Mouse (Mus musculus): Measurements from ENCODE around the gene Ptges3l.
"Not testable (repeated sequence)": the region's sequence is repeated elsewhere in the genome, so short reads cannot be mapped to it uniquely, and the experiment has no call there.

The Ptges3l gene

DNA sequence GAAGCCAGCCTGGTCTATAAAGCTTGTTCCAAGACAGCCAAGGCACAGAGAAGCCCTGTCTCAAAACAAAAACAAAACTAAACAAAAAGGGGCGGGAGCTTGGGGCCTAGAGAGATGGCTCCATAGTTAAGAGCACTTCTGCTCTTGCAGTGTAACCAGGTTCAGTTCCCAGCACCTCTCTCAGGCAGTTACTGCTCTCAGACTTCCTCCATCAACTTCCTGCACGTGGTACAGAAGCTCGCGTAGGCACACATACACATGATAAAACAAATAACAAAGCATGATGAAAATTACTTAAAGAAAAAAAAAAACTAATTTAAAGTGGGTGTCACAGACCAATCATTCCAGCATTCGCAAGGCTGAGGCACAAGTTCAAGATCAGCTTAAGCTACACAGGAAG is 5.0 kb downstream of the Ptges3l start:
- no peak for DNase-seq (ENCODE audit: low read depth, low spot score)

DNA sequence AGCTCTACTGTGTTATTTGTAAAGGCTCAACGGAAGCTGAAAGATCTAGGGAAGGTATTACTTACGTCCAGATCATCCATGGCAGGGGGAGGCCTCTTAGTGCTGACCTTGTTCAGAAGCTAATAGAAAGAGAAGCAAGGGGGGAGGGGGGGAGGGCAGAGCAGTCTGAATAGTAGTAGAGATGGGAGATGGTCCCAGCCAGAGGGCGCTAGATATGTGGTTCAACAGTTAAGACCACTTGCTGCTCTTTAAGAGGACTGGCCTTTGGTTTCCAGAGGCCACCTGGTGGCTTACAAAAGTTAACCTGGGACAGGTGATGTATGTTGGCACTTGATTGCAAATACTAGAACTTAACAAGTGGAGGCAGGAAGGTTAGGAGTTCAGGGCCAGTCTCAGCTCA is 5.5 kb downstream of the Ptges3l start:
- DNase-seq (ENCODE audit: low read depth, low spot score), result no peak

DNA sequence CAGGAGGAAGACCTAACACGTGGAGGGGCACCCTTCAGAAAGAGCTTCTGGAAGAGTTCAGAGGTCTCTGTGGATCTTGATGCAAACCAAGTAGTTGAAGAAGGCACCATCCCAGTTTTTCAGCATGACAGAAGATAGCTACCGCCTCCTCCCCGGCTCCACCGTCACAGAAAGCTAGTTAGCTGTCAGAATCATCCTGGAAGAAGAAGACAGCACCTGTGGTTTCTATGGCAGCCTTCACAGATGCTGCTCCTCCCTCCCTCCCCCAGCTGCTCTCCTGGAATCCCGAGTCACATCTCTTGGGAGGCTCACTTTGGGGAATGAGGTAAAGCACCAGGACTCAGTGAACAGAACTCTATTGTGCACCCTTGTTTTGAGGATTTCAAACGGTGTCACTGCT is 6.1 kb downstream of the Ptges3l start:
- no peak for DNase-seq (ENCODE audit: low read depth, low spot score)

DNA sequence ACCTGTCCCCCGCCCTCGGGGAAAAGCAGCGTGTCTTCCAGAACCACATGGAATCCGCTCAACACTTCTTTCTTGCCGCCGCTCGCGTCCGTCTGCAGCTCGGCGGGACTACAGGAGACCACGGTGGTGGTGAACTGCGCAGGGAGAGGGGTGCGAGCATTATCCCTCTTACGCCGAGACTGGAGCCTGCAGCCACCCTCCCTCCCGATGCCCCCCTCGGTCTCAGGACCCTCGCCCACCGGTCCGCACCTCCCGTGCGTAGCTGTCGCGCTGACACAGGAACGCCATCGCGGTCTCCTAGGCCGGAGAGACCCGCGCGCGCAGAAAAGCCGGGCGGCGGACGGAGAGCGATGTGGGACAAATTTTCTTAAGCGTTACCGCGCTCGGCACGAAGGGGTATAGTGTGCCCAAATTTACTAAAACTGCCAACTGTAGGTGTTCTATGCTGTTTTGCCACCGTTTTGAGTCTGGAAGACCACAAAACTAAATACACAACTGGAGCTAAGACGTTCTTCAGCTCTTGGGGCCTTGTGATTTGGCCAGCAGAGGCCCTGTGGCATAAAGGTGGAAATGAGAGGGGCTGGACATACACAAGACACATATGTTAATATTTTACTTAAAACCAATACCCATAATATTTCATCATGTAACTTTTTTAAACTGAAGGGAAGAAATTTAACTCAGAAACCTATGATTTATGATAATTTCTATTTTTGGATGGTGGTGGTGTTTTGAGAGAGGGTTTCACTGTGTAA is 7.9 kb downstream of the Ptges3l start, which contains the start of gene Aarsd1:
Gene Aarsd1 (minus strand): TSS at position 515 of the 755 bp plus-strand sequence.
- peak; percentile 74 for DNase-seq (ENCODE audit: low read depth, low spot score)

DNA sequence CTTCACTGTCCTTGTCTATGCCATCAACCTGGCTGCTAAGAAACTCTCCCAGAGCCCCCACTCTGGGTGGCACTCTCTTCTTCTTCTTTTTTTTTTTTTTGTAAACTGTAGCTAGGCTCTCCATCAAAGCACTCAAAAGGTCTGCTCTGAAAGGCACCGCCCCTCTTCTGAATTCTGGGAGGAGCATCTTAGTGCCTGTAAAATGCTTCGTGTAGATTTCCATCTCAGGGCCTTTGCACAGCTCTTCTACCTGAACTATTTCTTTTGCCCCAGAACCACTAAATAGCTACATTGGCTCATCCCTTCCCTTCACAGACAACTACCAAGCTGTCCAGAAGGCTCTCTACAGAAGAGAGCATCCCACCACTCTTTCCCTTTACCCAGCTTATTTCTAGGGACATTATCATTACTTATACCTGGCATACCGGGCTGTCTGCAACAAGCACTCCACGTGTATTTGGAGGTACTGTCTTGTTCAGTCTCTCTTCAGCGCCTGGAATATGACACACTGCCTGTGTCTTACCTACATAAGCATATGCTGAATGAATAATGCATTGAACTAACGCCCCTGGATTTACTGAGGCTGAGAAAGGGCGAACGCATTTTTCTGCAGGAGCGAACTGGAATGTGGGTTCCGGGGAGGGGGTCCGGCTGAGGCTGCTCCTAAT is 8.6 kb downstream of the Ptges3l start:
- DNase-seq (ENCODE audit: low read depth, low spot score), result no peak

DNA sequence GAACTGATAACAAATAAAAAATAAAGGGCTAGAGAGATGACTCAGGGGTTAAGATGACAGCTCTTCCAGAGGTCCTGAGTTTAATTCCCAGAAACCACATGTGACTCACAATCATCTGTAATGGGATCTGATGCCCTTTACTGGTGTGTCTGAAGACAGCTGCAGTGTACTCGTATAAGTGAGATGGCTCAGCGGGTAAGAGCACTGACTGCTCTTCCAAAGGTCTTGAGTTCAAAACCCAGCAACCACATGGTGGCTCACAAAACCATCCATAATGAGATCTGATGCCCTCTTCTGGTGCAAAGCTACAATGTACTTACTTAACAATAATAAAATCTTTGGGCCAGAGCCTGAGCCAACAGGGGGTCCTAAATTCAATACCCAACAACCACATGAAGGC is 9.8 kb downstream of the Ptges3l start:
- no peak for DNase-seq (ENCODE audit: low read depth, low spot score)

DNA sequence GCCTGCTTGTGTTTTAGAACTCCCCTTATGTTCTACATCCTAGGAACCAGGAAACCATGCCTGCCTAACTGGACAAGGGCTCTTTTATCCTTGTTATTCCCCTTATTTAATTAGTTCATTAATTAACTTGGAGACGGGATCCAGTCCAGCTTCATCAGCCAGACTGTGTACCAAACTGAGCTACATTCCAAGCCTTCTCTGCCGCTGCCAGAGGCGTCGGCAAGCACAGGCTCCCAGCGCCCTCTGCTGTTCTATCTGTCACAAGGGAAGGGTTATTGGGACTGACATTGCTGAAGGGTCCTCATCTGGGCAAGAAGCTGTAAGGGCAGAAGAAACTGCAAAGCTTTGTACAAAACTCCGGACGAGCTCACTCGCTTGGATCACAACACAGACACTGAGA is 30.0 kb downstream of the Ptges3l start:
- DNase-seq (ENCODE audit: low read depth, low spot score), result peak; percentile 54

DNA sequence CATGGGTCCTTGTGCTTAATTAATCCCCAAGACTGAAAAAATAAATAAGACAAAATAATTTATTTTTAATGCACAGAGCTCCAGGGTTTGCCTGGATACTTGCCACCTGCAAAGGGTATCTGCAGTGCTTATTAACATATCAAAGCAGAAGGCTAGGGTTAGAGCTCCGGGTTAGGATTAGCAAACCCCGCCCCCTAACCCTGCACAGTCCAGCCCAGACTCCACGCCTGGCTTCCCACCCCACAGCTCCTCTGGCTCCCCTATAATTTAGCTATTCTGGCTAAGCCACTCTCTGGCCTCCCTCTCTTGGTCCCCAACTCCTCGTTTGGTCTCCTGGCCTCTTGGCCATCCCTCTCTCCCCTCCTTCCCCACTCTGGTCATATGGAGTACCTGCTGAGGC is 43.3 kb downstream of the Ptges3l start:
- no peak for DNase-seq (ENCODE audit: low read depth, low spot score)

DNA sequence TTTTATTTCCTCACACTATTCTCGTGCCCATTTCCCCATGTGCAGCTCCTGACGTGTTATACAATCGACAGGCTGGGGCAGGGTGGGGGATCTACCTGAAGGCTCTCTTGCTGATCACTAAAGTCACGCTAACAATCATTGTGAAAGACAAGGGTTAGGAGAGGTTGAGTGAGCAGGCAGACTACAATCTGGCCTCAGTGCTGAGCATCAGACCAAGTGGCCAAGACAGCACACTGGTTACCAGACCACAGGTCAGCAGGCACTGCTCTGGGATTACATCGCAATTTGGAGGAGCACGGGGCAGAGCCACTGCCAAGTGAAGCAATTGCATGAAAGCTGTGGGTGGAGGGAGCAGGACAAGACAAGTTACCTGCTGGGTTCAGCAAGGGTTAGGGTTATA is 46.2 kb downstream of the Ptges3l start:
- no peak for DNase-seq (ENCODE audit: low read depth, low spot score)

DNA sequence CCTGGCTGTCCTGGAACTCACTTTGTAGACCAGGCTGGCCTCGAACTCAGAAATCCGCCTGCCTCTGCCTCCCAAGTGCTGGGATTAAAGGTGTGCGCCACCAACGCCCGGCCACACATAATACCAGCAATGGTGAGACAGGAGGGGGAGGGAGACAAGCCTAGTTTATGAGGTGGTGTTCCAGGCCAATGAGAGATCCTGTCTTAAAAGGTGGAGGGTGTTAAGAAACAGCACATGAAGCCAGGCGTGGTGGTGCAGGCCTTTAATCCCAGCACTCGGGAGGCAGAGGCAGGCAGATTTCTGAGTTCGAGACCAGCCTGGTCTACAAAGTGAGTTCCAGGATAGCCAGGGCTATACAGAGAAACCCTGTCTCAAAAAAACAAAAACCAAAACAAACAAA is 46.9 kb downstream of the Ptges3l start:
- not testable (repeated sequence) for DNase-seq (ENCODE audit: low read depth, low spot score)

DNA sequence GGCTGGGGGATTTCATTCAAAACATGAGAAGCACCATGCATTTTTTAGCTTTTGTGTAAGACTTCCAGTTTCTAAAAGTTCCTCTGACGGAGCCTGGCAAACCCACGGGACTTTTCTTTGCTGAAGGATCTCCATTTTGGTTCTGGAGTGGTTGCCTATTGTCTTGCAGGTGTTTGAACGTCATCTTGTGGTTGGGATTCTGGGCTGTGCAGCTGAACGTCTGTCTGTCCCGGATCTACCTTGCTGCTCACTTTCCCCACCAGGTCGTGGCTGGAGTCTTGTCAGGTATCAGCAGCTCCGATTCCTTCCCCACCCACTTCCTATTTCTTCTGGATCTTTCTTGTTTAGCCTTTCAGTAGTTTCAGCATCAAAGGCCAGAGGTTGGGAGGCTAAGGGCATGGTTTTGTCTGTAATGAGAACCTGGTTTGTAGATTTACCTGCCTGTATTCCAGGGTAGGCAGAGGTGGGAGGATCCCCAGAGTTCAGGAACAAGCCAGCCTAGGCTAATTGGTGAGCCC is 50.7 kb downstream of the Ptges3l start:
- no peak for DNase-seq (ENCODE audit: low read depth, low spot score)

DNA sequence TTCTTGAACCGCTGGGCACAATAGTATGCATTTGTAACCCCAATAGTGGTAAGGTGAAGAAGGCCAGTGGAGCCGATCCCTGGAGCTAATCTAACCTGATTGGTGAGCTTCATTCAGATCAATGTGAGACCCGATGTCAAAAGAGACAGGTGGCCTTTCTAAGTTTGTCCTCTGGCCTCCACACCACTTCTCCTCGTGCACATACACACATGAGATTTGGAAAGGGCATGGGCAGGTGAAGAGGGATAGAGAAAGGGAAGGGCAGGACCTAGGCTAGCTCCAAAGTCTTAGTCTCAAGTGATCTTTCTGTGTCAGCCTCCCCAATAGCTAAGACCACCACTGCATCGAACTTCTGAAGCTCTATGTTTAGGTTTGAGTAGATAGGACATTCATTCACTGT is 55.0 kb downstream of the Ptges3l start:
- DNase-seq (ENCODE audit: low read depth, low spot score), result no peak

All from retina, postnatal 7 days (tissue).